Mouse (Mus musculus): ENCODE results near the gene Podn.

The Podn gene

DNA sequence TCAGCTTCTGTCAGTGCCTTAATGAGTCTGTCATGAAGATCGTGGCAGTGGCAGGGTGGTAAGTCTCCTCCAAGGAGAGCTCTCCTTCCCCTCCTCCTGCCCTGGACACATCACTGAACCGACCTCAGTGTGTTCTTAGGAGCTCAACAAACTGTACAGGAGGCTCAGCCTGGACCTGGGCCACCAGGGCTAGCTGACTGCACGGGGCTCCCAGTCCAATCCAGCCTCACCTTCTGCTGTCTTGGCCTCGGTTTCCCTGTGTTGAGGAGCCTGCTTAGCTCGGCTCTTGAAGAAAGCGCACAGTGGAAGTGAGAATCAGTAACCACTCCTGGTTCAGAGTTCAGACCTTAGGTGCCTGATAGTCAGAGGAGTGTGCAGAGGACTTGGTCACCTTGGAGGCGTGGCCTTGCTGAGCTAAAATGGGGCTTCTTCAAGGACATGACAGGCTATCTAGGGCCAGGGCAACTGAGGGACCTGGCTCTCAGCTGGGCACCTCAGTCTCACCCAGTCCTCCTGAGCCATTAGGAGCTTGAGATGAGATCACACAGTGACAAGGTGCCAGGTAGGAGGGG is 88.6 kb downstream of the Podn start:
- in situ Hi-C loops (cut with MboI, MseI), result no loop called here

GRCm38 (mm10) chr4:108005328-108005727 is 90.9 kb downstream of the Podn start:
- in situ Hi-C loops (cut with MboI, MseI), result no loop called here

DNA sequence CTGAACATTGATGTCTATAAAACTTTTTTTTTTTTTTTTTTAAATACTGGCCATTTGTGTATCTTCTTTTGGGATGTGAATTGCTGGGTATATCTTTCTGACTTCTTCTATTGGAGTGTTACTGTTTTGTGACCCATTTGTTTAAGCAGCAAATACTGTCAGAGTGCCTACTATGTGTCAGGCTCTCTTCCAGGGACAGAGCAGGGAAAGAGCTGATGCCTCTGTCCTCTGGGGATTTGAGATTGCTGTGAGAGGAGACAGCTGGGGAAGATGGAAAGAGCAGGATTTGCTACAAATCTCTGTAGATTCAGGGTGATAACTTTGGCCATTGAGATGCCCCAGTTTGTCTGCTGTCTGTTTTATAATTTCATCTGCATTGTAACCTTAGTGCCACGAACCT is 96.9 kb downstream of the Podn start:
- in situ Hi-C loops (cut with MboI, MseI), result no loop called here

DNA sequence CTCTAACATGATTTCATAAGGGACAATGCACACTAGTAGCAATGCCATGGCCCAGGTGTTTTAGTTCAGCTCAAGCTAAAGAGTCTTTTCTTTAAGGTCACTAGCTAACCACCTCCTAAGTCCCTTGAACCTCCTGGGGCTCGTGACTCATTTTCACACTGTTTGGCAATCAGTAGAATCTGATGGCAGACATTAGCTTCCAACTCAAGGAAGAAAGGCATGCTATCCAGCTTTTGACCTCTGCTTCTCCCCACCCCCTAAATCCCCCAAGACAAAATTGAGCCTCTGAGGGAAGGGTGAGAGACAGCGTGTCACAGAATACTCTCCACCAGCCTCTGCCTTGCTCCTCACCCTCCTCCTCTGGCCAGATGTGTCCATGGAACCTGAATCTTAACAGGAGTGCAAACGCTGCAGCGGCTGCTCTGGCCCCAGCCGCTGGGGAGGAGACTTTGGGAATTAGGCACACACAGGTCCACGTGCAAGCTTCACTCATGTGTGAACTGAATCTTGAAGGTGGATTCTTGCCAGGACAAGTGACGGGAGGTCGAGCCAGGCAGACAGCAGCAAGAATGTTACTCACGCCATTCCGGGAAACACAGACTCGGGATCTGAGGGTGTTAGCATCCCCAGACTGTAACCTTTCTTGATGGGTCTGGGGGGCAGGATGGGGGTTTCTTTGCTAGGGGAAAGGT is 97.5 kb downstream of the Podn start:
- in situ Hi-C loops (cut with MboI, MseI), result no loop called here

DNA sequence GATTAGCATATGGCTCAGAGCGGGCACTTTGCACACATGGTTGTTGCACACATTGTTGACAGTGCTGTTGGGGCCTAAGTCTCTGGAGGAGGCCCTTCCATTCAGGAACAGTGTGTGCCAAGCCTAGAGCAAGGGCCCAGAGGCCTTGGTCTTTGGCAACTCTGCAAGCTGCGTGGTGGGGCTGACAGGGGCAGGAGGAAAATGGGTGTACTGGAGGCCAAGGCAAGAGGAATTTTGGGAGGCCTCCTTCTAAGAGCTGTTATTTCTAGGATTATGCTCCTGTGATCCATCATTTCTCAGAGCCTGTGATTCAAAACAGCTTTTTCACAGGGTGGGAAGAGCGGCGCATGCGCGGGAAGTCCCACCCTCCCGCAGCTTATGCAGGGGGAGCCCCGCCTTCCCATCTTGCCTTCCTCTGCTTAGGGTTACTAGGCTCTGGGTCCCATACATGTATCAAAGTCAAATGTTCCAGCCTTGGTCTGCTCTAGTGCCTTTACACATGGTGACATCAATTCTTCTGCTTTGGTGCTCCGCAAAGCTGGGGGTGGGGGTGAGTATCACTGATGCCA is 99.7 kb downstream of the Podn start:
- in situ Hi-C loops (cut with MboI, MseI), result no loop called here

GRCm38 (mm10) chr4:107995727-107996126 is 100.5 kb downstream of the Podn start:
- in situ Hi-C loops (cut with MboI, MseI), result no loop called here

DNA sequence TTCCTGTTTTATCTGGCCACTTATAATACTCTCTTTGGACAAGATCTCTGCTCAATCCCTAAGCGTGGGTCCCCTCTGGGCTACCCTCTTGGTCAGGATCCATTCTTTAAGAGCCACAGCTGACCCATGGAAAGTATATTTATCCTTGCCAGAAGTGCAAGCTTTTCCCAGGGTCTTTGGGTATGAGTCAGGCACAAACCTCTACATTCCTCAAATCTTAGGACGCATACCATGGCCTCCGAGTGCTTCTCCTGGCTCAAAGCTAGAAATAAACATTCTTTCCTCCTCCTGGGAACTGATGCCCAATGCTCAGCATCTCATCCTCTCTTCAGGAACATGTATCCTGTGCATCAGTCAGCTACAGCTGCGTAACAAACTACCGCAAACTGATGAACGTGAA is 101.2 kb downstream of the Podn start:
- in situ Hi-C loops (cut with MboI, MseI), result no loop called here

- in situ Hi-C loops (cut with MboI, MseI), result no loop called here
Measured at GRCm38 (mm10) chr4:107991879-107992278, 104.4 kb downstream of the Podn start.

DNA sequence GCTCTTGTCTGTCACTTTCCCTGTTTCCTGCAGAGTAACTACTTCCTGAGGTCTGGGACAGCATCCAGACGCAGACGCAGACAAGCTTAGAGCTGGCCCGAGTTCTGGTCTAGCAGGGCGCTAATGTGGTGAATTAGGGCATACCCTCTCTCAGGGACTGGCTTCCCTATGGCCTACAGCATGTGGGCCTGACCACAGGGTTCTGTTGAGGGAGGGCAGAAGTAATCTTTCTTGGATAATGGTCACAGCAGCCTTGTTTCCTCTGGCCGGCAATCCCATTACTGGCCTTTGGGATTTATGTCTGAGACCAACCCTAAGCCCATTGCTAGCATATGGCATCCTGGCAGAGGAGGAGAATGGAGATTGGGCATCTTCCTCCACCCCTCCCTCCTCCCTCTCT is 105.4 kb downstream of the Podn start:
- in situ Hi-C loops (cut with MboI, MseI), result no loop called here

DNA sequence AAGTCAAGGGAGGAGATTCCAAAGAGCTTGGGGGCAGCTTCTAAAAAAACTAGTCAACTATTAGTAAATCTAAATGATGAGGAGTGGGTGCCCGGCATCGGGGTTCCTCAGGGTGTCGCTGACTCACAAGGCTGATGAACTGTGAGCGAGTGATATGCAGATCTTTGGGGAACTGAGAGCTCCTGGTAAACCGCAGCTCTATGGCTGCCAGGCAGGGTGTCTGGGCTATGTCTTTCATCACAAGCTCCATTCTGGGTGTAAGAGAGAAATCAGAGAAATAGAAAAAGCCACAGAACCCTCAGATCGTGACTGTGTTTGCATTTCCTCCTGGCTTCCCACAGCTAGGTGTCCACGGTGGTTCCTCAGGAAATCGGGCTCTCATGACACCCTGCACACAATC is 107.3 kb downstream of the Podn start:
- in situ Hi-C loops (cut with MboI, MseI), result loop anchor here in 1 of 2 experiments (10.0 kb wide), 1 partner anchor 874 kb away; no protein-coding TSS in a partner anchor

GRCm38 (mm10) chr4:107986386-107987168 is 109.7 kb downstream of the Podn start:
- in situ Hi-C loops (cut with MboI, MseI), result loop anchor here in 1 of 2 experiments (10.0 kb wide), 1 partner anchor 872 kb away; no protein-coding TSS in a partner anchor

- in situ Hi-C loops (cut with MboI, MseI), result loop anchor here in 1 of 2 experiments (10.0 kb wide), 1 partner anchor 871 kb away; no protein-coding TSS in a partner anchor
Measured at GRCm38 (mm10) chr4:107985812-107986211, 110.4 kb downstream of the Podn start.

- in situ Hi-C loops (cut with MboI, MseI), result loop anchor here in 1 of 2 experiments (10.0 kb wide), 1 partner anchor 870 kb away; no protein-coding TSS in a partner anchor
Measured at GRCm38 (mm10) chr4:107984282-107984981, 111.8 kb downstream of the Podn start.

GRCm38 (mm10) chr4:107983717-107984116 is 112.5 kb downstream of the Podn start:
- in situ Hi-C loops (cut with MboI, MseI), result loop anchor here in 1 of 2 experiments (10.0 kb wide), 1 partner anchor 869 kb away; no protein-coding TSS in a partner anchor

DNA sequence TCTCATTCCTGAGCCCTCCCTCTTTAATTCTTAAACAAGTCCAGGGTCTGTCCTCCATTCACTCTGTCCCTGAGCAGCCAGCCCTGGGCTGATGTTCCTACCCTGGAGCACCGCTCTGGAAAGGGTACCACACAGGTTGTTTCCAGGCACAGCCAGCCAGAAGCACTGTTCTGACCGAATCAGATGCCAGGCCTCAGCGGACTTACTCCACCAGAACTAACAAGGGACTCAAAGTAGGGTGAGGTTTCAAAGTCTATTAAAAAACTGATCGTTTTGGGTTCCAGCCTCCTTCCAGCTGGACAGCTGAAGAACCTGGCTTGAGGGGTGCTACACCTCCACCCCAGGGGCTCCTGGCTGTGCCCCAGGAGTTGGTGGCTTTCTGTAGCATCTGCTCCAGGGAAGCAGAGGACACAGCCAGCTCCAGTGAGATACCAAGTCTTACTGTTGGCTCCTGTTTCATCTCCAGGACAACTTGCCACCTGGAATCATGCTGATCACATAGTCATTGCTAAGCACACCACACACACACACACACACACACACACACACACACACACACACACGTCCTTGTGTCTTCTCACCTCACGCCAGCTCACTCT is 116.1 kb downstream of the Podn start:
- in situ Hi-C loops (cut with MboI, MseI), result loop anchor here in 1 of 2 experiments (10.0 kb wide), 1 partner anchor 865 kb away; no protein-coding TSS in a partner anchor

DNA sequence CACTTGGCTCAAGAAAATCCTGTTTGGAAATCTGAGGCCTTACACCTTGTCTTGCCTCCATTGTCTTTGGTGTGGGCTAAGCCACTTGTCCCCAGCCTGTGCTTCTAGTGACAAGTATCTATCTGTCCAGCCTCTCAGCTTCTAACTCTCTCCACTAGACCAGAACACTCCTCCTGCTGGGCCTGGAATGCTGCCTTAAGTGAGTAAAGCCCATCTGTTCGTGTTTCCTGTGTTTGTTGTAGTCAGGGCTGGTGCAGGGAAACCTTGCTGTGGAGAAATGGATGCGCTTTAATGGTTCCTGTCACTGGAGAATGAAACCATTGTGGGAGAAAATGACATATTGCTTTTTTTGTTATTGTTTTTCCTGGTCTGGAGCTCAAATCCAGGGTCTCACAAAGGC is 116.7 kb downstream of the Podn start:
- in situ Hi-C loops (cut with MboI, MseI), result no loop called here

GRCm38 (mm10) chr4:107977593-107977992 is 118.7 kb downstream of the Podn start:
- in situ Hi-C loops (cut with MboI, MseI), result no loop called here

- in situ Hi-C loops (cut with MboI, MseI), result no loop called here
Measured at GRCm38 (mm10) chr4:107975004-107975403, 121.2 kb downstream of the Podn start.

GRCm38 (mm10) chr4:107974527-107974926 is 121.7 kb downstream of the Podn start:
- in situ Hi-C loops (cut with MboI, MseI), result no loop called here

DNA sequence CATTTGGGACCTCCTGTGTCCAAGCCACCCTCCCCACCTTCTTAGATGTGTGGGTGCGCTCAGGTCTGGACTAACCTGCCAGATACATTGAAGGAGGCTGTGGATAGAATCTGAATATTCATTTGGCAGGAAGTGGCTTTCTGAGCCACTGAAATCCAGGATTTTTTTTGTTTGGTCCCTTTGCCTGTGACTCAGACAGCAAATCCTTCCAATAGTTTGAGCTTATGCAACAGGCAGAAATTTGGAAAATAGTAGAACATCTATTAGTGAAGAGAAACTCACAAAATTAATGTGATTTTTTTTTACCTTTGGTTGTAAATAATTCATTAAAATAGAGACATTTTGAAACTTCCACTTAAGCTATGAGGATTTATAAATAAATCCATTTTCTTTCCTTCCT is 125.1 kb downstream of the Podn start:
- in situ Hi-C loops (cut with MboI, MseI), result no loop called here

DNA sequence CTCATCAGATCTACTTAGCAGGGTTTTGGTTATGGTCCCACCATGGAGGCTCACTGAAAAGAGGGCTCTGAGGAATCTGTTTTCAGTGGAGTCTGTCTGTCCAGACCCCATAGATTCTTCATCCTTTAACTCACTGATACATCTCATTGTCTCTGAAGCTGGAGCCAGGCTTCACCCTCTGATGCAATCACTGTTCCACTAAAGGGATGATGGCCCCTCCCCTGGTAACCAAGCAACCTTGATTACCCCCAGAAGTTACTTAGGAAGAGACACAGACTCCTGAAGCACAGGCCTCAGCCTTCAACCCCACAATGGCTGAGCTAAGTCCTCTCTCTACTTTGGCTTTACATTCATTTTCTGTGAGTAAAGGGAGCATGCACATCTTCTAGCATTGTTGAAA is 126.5 kb downstream of the Podn start:
- in situ Hi-C loops (cut with MboI, MseI), result no loop called here

Data from T-helper 17 cell (primary cell).